ENCODE assay signal across 14 mouse cellular contexts in the genomic region with DNA sequence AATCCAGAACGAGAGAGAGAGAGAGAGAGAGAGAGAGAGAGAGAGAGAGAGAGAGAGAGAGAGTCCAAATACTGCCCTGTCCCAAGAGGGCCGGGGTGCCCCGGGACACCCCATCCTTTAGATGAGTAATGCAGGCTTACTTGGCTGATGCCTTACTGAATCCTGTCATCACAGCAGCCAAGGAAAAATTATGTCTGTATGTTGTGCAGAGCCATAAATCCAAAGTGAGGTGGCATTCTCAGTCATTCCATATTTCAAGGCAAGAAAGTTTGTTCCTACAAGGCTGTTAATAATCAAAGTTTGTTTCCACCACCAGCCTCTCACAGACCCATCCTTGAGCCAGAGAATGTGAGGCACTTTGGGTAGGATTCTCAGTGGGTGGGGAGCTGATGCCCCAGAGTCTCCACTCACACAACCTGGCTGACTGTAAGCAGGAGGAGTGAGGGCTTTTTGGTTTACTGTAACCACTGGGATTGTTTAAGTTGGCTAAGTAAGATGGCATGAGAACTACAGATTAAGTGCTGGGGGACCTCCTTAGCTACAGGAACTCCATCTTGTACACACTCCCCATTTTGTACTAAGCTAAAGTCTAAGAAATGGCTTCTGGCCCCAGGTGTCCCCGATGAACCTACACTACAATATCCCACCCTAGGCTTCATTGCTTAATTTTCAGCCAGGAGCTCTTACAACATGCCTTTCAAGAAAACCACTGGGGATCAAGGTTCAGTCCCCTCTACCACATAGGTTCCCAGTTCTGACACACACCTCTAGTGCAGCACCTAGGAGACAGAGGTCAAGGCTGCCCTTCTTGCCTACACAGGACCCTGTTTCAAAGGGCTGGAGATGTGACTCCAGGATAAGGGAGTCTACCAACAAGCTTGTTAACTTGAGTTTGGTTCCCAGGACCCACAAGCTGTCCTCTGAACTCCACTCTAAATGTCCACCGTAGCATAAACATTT. TPM values are rescaled to one million over a fixed set of nuclear protein-coding genes. Genes with fewer than 3 reads are reported as not detected.
DNase-seq lines count a peak whose midpoint lies in the region; ATAC-seq and TF ChIP-seq lines count a peak whose summit lies in the region.
"Had no signal": no experiment of that assay in that cellular context is flagged by ENCODE, and none has a peak within 500 bp of the region (broad histone marks: within the 10 kb centered on the region; RNA-seq: fewer than 3 reads in every experiment).

No protein-coding gene starts in this region.

- H3K4me2 ChIP-seq in heart, embryonic 14.5 days (ENCODE audit: low read length) = no peak overlapping the region
- no peak overlapping the region for H3K4me2 ChIP-seq in kidney, embryonic 16.5 days (replicated peaks; ENCODE audit: low read depth, low read length)
- H3K4me2 ChIP-seq: embryonic facial prominence, embryonic 15.5 days; neural tube, embryonic 13.5 days had no signal

- ATAC-seq in heart, embryonic 14.5 days (ENCODE audit: insufficient number of reproducible peaks, insufficient read depth, low FRiP score, low read depth) = no peak
- no peak for ATAC-seq in kidney, embryonic 16.5 days (ENCODE audit: low FRiP score, low TSS enrichment)

- intact Hi-C loops in heart, postnatal 36 days (cut with DNase I) = no loop called here

- peak overlapping the region; percentile 79 to 89 for H3K27ac ChIP-seq in heart, embryonic 14.5 days (replicated peaks in 1 of 2; ENCODE audit: control insufficient read depth in 1 of 2, insufficient read depth in 1 of 2, low read depth in 2 of 2, low read length in 2 of 2)
- peak overlapping the region; percentile 56; the same call in 1 of the 2 replicates for H3K27ac ChIP-seq in kidney, embryonic 16.5 days (ENCODE audit: low read length)
- no peak overlapping the region for H3K27ac ChIP-seq in kidney, adult 2 months (ENCODE audit: insufficient read depth, low read depth, low read length)
- H3K27ac ChIP-seq: embryonic facial prominence, embryonic 15.5 days; hindbrain, postnatal 0 days; macrophage; neural tube, embryonic 13.5 days had no signal

- H3K9ac ChIP-seq in heart, embryonic 14.5 days (ENCODE audit: low read length) = no peak overlapping the region
- H3K9ac ChIP-seq in kidney, embryonic 16.5 days (replicated peaks; ENCODE audit: low read length) = no peak overlapping the region
- H3K9ac ChIP-seq: embryonic facial prominence, embryonic 15.5 days; neural tube, embryonic 13.5 days had no signal

- no peak for TF ChIP-seq POLR2A in kidney, adult 2 months (IDR thresholded peaks at IDR 0.05; ENCODE audit: low read depth, low read length)

- H3K4me1 ChIP-seq in heart, embryonic 14.5 days (ENCODE audit: control insufficient read depth in 2 of 2, insufficient read depth in 2 of 2, low read length in 2 of 2) = peaks cover 0 to 5% of the 10 kb centered on the region in 2 experiments; a peak in 1 of 4 replicates
- peaks cover 15% of the 10 kb centered on the region for H3K4me1 ChIP-seq in kidney, embryonic 16.5 days (ENCODE audit: insufficient read depth, low read length)
- H3K4me1 ChIP-seq in kidney, adult 2 months (ENCODE audit: control insufficient read depth, insufficient read depth, low read length) = no peaks in the 10 kb centered on the region

- H3K4me3 ChIP-seq in heart, embryonic 14.5 days (ENCODE audit: control insufficient read depth in 1 of 2, insufficient read depth in 1 of 2, low read depth in 1 of 2, low read length in 2 of 2) = no peak overlapping the region
- no peak overlapping the region for H3K4me3 ChIP-seq in kidney, embryonic 16.5 days (ENCODE audit: low read length)
- no peak overlapping the region for H3K4me3 ChIP-seq in kidney, adult 2 months (ENCODE audit: insufficient read depth, low read depth, low read length)
- H3K4me3 ChIP-seq: embryonic facial prominence, embryonic 15.5 days; neural tube, embryonic 13.5 days had no signal

- WGBS in heart, embryonic 14.5 days = 80% methylated on average over 5 of the region's 5 CpGs
- 84% methylated on average over 5 of the region's 5 CpGs for WGBS in kidney, embryonic 16.5 days
- WGBS in kidney, adult 2 months = 74% methylated on average over 5 of the region's 5 CpGs

- no peaks in the 10 kb centered on the region for H3K36me3 ChIP-seq in heart, embryonic 14.5 days (ENCODE audit: control insufficient read depth, insufficient read depth, low read length)
- H3K36me3 ChIP-seq in kidney, embryonic 16.5 days (ENCODE audit: insufficient read depth, low read length) = no peaks in the 10 kb centered on the region
- no peaks in the 10 kb centered on the region for H3K36me3 ChIP-seq in kidney, adult 2 months (ENCODE audit: control insufficient read depth, insufficient read depth, low read length)
- H3K36me3 ChIP-seq: embryonic facial prominence, embryonic 15.5 days; neural tube, embryonic 13.5 days had no signal

- no peak for DNase-seq in heart, postnatal 36 days
- DNase-seq in kidney, adult 2 months = no peak
- DNase-seq in 3T3-L1 (ENCODE audit: low read depth, low spot score) = peak; percentile 71
- DNase-seq in NIH3T3 (ENCODE audit: low read depth) = peak; percentile 82
- no peak for DNase-seq in layer of hippocampus, adult 8-10 months (ENCODE audit: low spot score in 2 of 2)
- no peak for DNase-seq in embryo, embryonic 10.5 days (ENCODE audit: low spot score)
- DNase-seq: kidney, postnatal 14 days; thymus, postnatal 4 days had no signal

- no peaks in the 10 kb centered on the region for H3K27me3 ChIP-seq in heart, embryonic 14.5 days (ENCODE audit: control insufficient read depth, insufficient read depth, low read length)
- no peaks in the 10 kb centered on the region; the same call in 1 of the 2 replicates for H3K27me3 ChIP-seq in kidney, embryonic 16.5 days (ENCODE audit: insufficient read depth, low read length)
- H3K27me3 ChIP-seq in kidney, adult 2 months (replicated peaks; ENCODE audit: control insufficient read depth, insufficient read depth, low read length) = no peaks in the 10 kb centered on the region
- H3K27me3 ChIP-seq: embryonic facial prominence, embryonic 15.5 days; neural tube, embryonic 13.5 days had no signal

- H3K9me3 ChIP-seq in heart, embryonic 14.5 days (ENCODE audit: control insufficient read depth, low read length) = peaks cover 5% of the 10 kb centered on the region; the same call in 1 of the 2 replicates
- peaks cover 5% of the 10 kb centered on the region; the same call in 1 of the 2 replicates for H3K9me3 ChIP-seq in kidney, embryonic 16.5 days (ENCODE audit: low read length)
- H3K9me3 ChIP-seq: embryonic facial prominence, embryonic 15.5 days had no signal

- TF ChIP-seq CTCF in kidney, adult 2 months (conservative IDR thresholded peaks at IDR 0.05; ENCODE audit: insufficient read depth, insufficient read length, low read depth, low read length) = no peak

RNA-seq across cellular contexts. Expression of a gene that starts 37.0 kb away (rescaled TPM):
- 6.1 and 7.5 TPM in 2 replicates for polyA plus RNA-seq in heart, embryonic 14.5 days (2014; fragmentation: Nextera tagmentation; extraction: Ambion mirVana)
- 10 to 100 TPM; 25.3 to 28.3 TPM for total RNA-seq in heart, postnatal 36 days (2021)
- polyA plus RNA-seq in kidney, embryonic 16.5 days (2015; fragmentation: Nextera tagmentation; extraction: Ambion mirVana) = 10.2 and 11.2 TPM in 2 replicates
- polyA plus RNA-seq in kidney, adult 2 months (2012; rRNA removed) = 16.2 and 17.1 TPM in 2 replicates
- 10 to 100 TPM; 61.1 to 61.8 (median 61.5) TPM for total RNA-seq in layer of hippocampus, adult 8-10 months (2022)

Comparison
In these comparisons a context has a peak if more than half of its experiments do, and no peak if none do; other contexts are left out.
1. DNase-seq: peak in 3T3-L1 (single experiment) and NIH3T3 (single experiment); none in heart, postnatal 36 days (0 of 2), kidney, adult 2 months (single experiment), layer of hippocampus, adult 8-10 months (0 of 2) and embryo, embryonic 10.5 days (single experiment).